Mouse (Mus musculus) small intestine, adult 2 months (tissue): ENCODE data around the gene Tcirg1.

ENCODE experiments used
- CTCF ChIP-seq: fragments of 200-500 bp; IDR thresholded peaks from 2 replicates; pipeline ENCODE4 v1.5.1; 2012; ENCODE audit warnings: low read depth, mild to moderate bottlenecking, control low read depth, inconsistent platforms, low read length, moderate library complexity, mixed read lengths; ENCODE audit not compliant: insufficient replicate concordance, insufficient read length; ENCODE audit errors: extremely low read depth
- POLR2A ChIP-seq: fragments of 200-500 bp; IDR thresholded peaks from 2 replicates; pipeline ENCODE4 v1.6.1; 2012; ENCODE audit warnings: low read depth, mild to moderate bottlenecking, control low read depth, inconsistent platforms, low read length, moderate library complexity

- TF ChIP-seq CTCF (no peak), POLR2A (no peak)
These were observed 51.3 kb downstream of the Tcirg1 start for GRCm38 (mm10) chr19:3855601-3856000.
